Mouse (Mus musculus): ENCODE measurements around the gene Terb2. TPM values are rescaled to one million over a fixed set of nuclear protein-coding genes. Genes with fewer than 3 reads are reported as not detected.

Terb2 gene
- polyA plus RNA-seq (2016; fragmentation: Nextera tagmentation; extraction: Ambion mirVana): not detected in 2 replicates

GRCm38 (mm10) chr2:122186106-122186505 lies at the start of gene Terb2, which contains the start of gene Patl2:
TSS of gene Terb2 (plus strand) at chr2:122186272.
TSS of gene Patl2 (minus strand) at chr2:122186189.
- no peak for DNase-seq (ENCODE audit: low spot score)
- 76% methylated on average over 17 of the region's 17 CpGs for WGBS
- no peaks in the 10 kb centered on the region for H3K9me3 ChIP-seq
- H3K4me1 ChIP-seq: no peaks in the 10 kb centered on the region
- no peak within 1 kb of the TSS for H3K4me3 ChIP-seq
- H3K27ac ChIP-seq: no peak within 1 kb of the TSS
- H3K27me3 ChIP-seq (ENCODE audit: insufficient read depth, poor library complexity, severe bottlenecking): no peaks in the 10 kb centered on the region
- H3K36me3 ChIP-seq: no peaks in the 10 kb centered on the region

- DNase-seq (ENCODE audit: low spot score): peak; percentile 81
- Histone ChIP-seq H3K4me1 (peaks cover 7% of the 10 kb centered on the region), H3K36me3 (no peaks in the 10 kb centered on the region), H3K27me3 (ENCODE audit: insufficient read depth, poor library complexity, severe bottlenecking) (no peaks in the 10 kb centered on the region), H3K27ac (no peak overlapping the region), H3K4me3 (no peak overlapping the region), H3K9me3 (no peaks in the 10 kb centered on the region)
- 51% methylated on average over 5 of the region's 5 CpGs for WGBS
These were observed 48.1 kb upstream of the Terb2 start for GRCm38 (mm10) chr2:122137839-122138465.

GRCm38 (mm10) chr2:122140815-122141214 lies 45.3 kb upstream of the Terb2 start:
- H3K27me3 ChIP-seq (ENCODE audit: insufficient read depth, poor library complexity, severe bottlenecking): no peaks in the 10 kb centered on the region
- no peaks in the 10 kb centered on the region for H3K36me3 ChIP-seq
- no peak for DNase-seq (ENCODE audit: low spot score)
- 77% methylated on average over 2 of the region's 2 CpGs for WGBS
- no peaks in the 10 kb centered on the region for H3K9me3 ChIP-seq
- peaks cover 7% of the 10 kb centered on the region for H3K4me1 ChIP-seq
- no peak overlapping the region for H3K4me3 ChIP-seq
- no peak overlapping the region for H3K27ac ChIP-seq

- Histone ChIP-seq H3K36me3 (no peaks in the 10 kb centered on the region), H3K27ac (no peak overlapping the region), H3K9me3 (no peaks in the 10 kb centered on the region), H3K4me3 (no peak overlapping the region), H3K27me3 (ENCODE audit: insufficient read depth, poor library complexity, severe bottlenecking) (no peaks in the 10 kb centered on the region), H3K4me1 (peaks cover 7% of the 10 kb centered on the region)
- WGBS: 68% methylated on average over 5 of the region's 5 CpGs
- DNase-seq (ENCODE audit: low spot score): no peak
These were observed 44.6 kb upstream of the Terb2 start for GRCm38 (mm10) chr2:122141332-122141967.

GRCm38 (mm10) chr2:122143111-122143510 lies 43.0 kb upstream of the Terb2 start:
- Histone ChIP-seq H3K4me1 (peaks cover 10% of the 10 kb centered on the region), H3K36me3 (no peaks in the 10 kb centered on the region), H3K4me3 (no peak overlapping the region), H3K27ac (no peak overlapping the region), H3K27me3 (ENCODE audit: insufficient read depth, poor library complexity, severe bottlenecking) (no peaks in the 10 kb centered on the region), H3K9me3 (no peaks in the 10 kb centered on the region)
- 84% methylated on average over 3 of the region's 3 CpGs for WGBS
- no peak for DNase-seq (ENCODE audit: low spot score)

GRCm38 (mm10) chr2:122145756-122146155 lies 40.3 kb upstream of the Terb2 start:
- no peak for DNase-seq (ENCODE audit: low spot score)
- H3K27me3 ChIP-seq (ENCODE audit: insufficient read depth, poor library complexity, severe bottlenecking): no peaks in the 10 kb centered on the region
- WGBS: 73% methylated on average over 4 of the region's 4 CpGs
- no peaks in the 10 kb centered on the region for H3K9me3 ChIP-seq
- no peak overlapping the region for H3K4me3 ChIP-seq
- no peak overlapping the region for H3K27ac ChIP-seq
- H3K36me3 ChIP-seq: no peaks in the 10 kb centered on the region
- peaks cover 10% of the 10 kb centered on the region for H3K4me1 ChIP-seq

GRCm38 (mm10) chr2:122146687-122147086 lies 39.4 kb upstream of the Terb2 start:
- Histone ChIP-seq H3K9me3 (no peaks in the 10 kb centered on the region), H3K36me3 (peaks cover 6% of the 10 kb centered on the region), H3K4me3 (no peak overlapping the region), H3K27ac (peak overlapping the region; percentile 84; the same call in 1 of the 2 replicates), H3K4me1 (peaks cover 10% of the 10 kb centered on the region), H3K27me3 (ENCODE audit: insufficient read depth, poor library complexity, severe bottlenecking) (no peaks in the 10 kb centered on the region)
- DNase-seq (ENCODE audit: low spot score): no peak
- WGBS: 63% methylated on average over 6 of the region's 6 CpGs

- H3K27me3 ChIP-seq (ENCODE audit: insufficient read depth, poor library complexity, severe bottlenecking): no peaks in the 10 kb centered on the region
- H3K27ac ChIP-seq: peak within 1 kb of the TSS; percentile 84
- peaks cover 10% of the 10 kb centered on the region for H3K4me1 ChIP-seq
- H3K36me3 ChIP-seq: peaks cover 9% of the 10 kb centered on the region
- under 1% methylated on average over 40 of the region's 40 CpGs for WGBS
- peak within 1 kb of the TSS; percentile 72 for H3K4me3 ChIP-seq
- no peaks in the 10 kb centered on the region for H3K9me3 ChIP-seq
- peak; percentile 96 for DNase-seq (ENCODE audit: low spot score)
These were observed 38.4 kb upstream of the Terb2 start, which contains the start of gene B2m for GRCm38 (mm10) chr2:122147508-122148241. TSS of gene B2m (plus strand) at chr2:122147686.

GRCm38 (mm10) chr2:122148242-122148917 lies 37.7 kb upstream of the Terb2 start:
- DNase-seq (ENCODE audit: low spot score): no peak
- no peaks in the 10 kb centered on the region for H3K9me3 ChIP-seq
- H3K4me1 ChIP-seq: peaks cover 10% of the 10 kb centered on the region
- peaks cover 9% of the 10 kb centered on the region for H3K36me3 ChIP-seq
- no peaks in the 10 kb centered on the region for H3K27me3 ChIP-seq (ENCODE audit: insufficient read depth, poor library complexity, severe bottlenecking)
- peak overlapping the region; percentile 84 for H3K27ac ChIP-seq
- WGBS: 34% methylated on average over 18 of the region's 18 CpGs
- peak overlapping the region; percentile 72 for H3K4me3 ChIP-seq

- Histone ChIP-seq H3K27ac (no peak overlapping the region), H3K27me3 (ENCODE audit: insufficient read depth, poor library complexity, severe bottlenecking) (no peaks in the 10 kb centered on the region), H3K4me3 (no peak overlapping the region), H3K4me1 (peaks cover 10% of the 10 kb centered on the region), H3K36me3 (peaks cover 11% of the 10 kb centered on the region), H3K9me3 (no peaks in the 10 kb centered on the region)
- WGBS: 81% methylated on average over 6 of the region's 6 CpGs
- DNase-seq (ENCODE audit: low spot score): no peak
These were observed 36.8 kb upstream of the Terb2 start for GRCm38 (mm10) chr2:122149316-122149715.

GRCm38 (mm10) chr2:122149716-122150115 lies 36.4 kb upstream of the Terb2 start:
- Histone ChIP-seq H3K36me3 (peaks cover 15% of the 10 kb centered on the region), H3K4me1 (peaks cover 10% of the 10 kb centered on the region), H3K27me3 (ENCODE audit: insufficient read depth, poor library complexity, severe bottlenecking) (no peaks in the 10 kb centered on the region), H3K4me3 (no peak overlapping the region), H3K9me3 (no peaks in the 10 kb centered on the region), H3K27ac (no peak overlapping the region)
- WGBS: 76% methylated on average over 3 of the region's 3 CpGs
- DNase-seq (ENCODE audit: low spot score): no peak

GRCm38 (mm10) chr2:122151221-122151620 lies 34.9 kb upstream of the Terb2 start:
- Histone ChIP-seq H3K4me1 (peaks cover 10% of the 10 kb centered on the region), H3K4me3 (no peak overlapping the region), H3K9me3 (no peaks in the 10 kb centered on the region), H3K27me3 (ENCODE audit: insufficient read depth, poor library complexity, severe bottlenecking) (no peaks in the 10 kb centered on the region), H3K36me3 (peaks cover 22% of the 10 kb centered on the region), H3K27ac (no peak overlapping the region)
- 88% methylated on average over 1 of the region's 1 CpGs for WGBS
- no peak for DNase-seq (ENCODE audit: low spot score)
